Mouse (Mus musculus) MEL (cell line): Measurements from ENCODE around the gene Efna4. TPM values are rescaled to one million over a fixed set of nuclear protein-coding genes. Genes with fewer than 3 reads are reported as not detected.

Source experiments
- DNase-seq: peaks from one replicate; pipeline ENCODE4 v3.0.0; 2011; ENCODE audit warnings: low read depth, low spot score
- H3K27ac ChIP-seq: 2 replicates; pipeline ENCODE4 v1.5.1; 2012; ENCODE audit warnings: low read depth, mild to moderate bottlenecking, control low read depth, low read length, moderate library complexity; ENCODE audit not compliant: control insufficient read depth
- H3K27me3 ChIP-seq, 2 experiments: fragments of 150-350 bp in 1 of 2; sonication (generic) in 1 of 2; 2 replicates each; pipeline ENCODE4 v1.6.1; 2012; ENCODE audit warnings: low read length in 2 of 2, mild to moderate bottlenecking in 2 of 2, improper control_type of control experiment in 1 of 2, moderate library complexity in 1 of 2; ENCODE audit not compliant: insufficient read depth in 2 of 2, control insufficient read depth in 1 of 2
- H3K36me3 ChIP-seq, 2 experiments: 2 replicates each; pipeline ENCODE4 v1.6.1; 2012 to 2014; ENCODE audit warnings: low read length in 2 of 2, improper control_type of control experiment in 1 of 2, inconsistent platforms in 1 of 2, mild to moderate bottlenecking in 1 of 2; ENCODE audit not compliant: insufficient read depth in 2 of 2, control insufficient read depth in 1 of 2
- H3K4me1 ChIP-seq, 2 experiments: fragments of 150-350 bp in 1 of 2; sonication (generic) in 1 of 2; 2 replicates each; pipeline ENCODE4 v1.6.1; 2012; ENCODE audit warnings: low read length in 2 of 2, improper control_type of control experiment in 1 of 2, mild to moderate bottlenecking in 1 of 2; ENCODE audit not compliant: insufficient read depth in 2 of 2, control insufficient read depth in 1 of 2
- H3K4me3 ChIP-seq, 2 experiments: fragments of 150-350 bp in 1 of 2; sonication (generic) in 1 of 2; 2 replicates each; pipeline ENCODE4 v1.5.1; 2012; ENCODE audit warnings: low read depth in 2 of 2, low read length in 2 of 2, mild to moderate bottlenecking in 2 of 2, moderate library complexity in 2 of 2, control low read depth in 1 of 2, improper control_type of control experiment in 1 of 2; ENCODE audit not compliant: control insufficient read depth in 1 of 2, insufficient read depth in 1 of 2
- H3K79me2 ChIP-seq: 2 replicates; pipeline ENCODE4 v1.6.1; 2012; ENCODE audit warnings: mild to moderate bottlenecking, low read length, moderate library complexity; ENCODE audit not compliant: control insufficient read depth, poor library complexity, insufficient read depth
- H3K9ac ChIP-seq: 2 replicates; pipeline ENCODE4 v1.6.1; 2012; ENCODE audit warnings: low read depth, mild to moderate bottlenecking, control low read depth, low read length, moderate library complexity; ENCODE audit not compliant: control insufficient read depth, poor library complexity, severe bottlenecking
- H3K9me3 ChIP-seq: fragments of 150-350 bp; sonication (generic); replicated peaks from 2 replicates; pipeline ENCODE4 v1.6.1; 2012; ENCODE audit warnings: mild to moderate bottlenecking, low read length, improper control_type of control experiment, moderate library complexity; ENCODE audit not compliant: insufficient read depth
- BHLHE40 ChIP-seq: IDR thresholded peaks from 2 replicates; pipeline ENCODE4 v1.6.1; 2012; ENCODE audit warnings: low read depth, mild to moderate bottlenecking, inconsistent platforms, low read length, improper control_type of control experiment, borderline replicate concordance
- CTCF ChIP-seq, 3 experiments: IDR thresholded peaks in 2 of 3; conservative IDR thresholded peaks in 1 of 3; 2 replicates each; pipeline ENCODE4 v1.5.1; 2011 to 2012; ENCODE audit warnings: low read length in 3 of 3, low read depth in 2 of 3, mild to moderate bottlenecking in 2 of 3, improper control_type of control experiment in 1 of 3, inconsistent platforms in 1 of 3, mixed read lengths in 1 of 3, moderate library complexity in 1 of 3; ENCODE audit not compliant: control insufficient read depth in 1 of 3, insufficient read depth in 1 of 3, poor library complexity in 1 of 3, severe bottlenecking in 1 of 3
- ELF1 ChIP-seq: IDR thresholded peaks from 2 replicates; pipeline ENCODE4 v1.6.1; 2014; ENCODE audit warnings: low read depth, mild to moderate bottlenecking, inconsistent platforms, low read length, improper control_type of control experiment, moderate library complexity
- HCFC1 ChIP-seq: IDR thresholded peaks from 2 replicates; pipeline ENCODE4 v1.6.1; 2012; ENCODE audit warnings: low read depth, mild to moderate bottlenecking, inconsistent platforms, low read length, improper control_type of control experiment, moderate library complexity
- MAZ ChIP-seq: IDR thresholded peaks from 2 replicates; pipeline ENCODE4 v1.6.1; 2012; ENCODE audit warnings: low read depth, mild to moderate bottlenecking, inconsistent platforms, low read length, improper control_type of control experiment
- MXI1 ChIP-seq: IDR thresholded peaks from 2 replicates; pipeline ENCODE4 v1.6.1; 2011; ENCODE audit warnings: mild to moderate bottlenecking, low read depth, low read length, improper control_type of control experiment
- MYC ChIP-seq: IDR thresholded peaks from 2 replicates; pipeline ENCODE4 v1.6.1; 2011; ENCODE audit warnings: low read depth, mild to moderate bottlenecking, low read length, improper control_type of control experiment, moderate library complexity
- NRF1 ChIP-seq: IDR thresholded peaks from 2 replicates; pipeline ENCODE4 v1.6.1; 2014; ENCODE audit warnings: low read depth, mild to moderate bottlenecking, inconsistent platforms, low read length, improper control_type of control experiment, moderate library complexity; ENCODE audit not compliant: poor library complexity, insufficient read depth, severe bottlenecking
- POLR2A ChIP-seq, 2 experiments: IDR thresholded peaks; 2 replicates each; pipeline ENCODE4 v1.6.1; 2011 to 2012; ENCODE audit warnings: low read length in 2 of 2, mild to moderate bottlenecking in 2 of 2, control low read depth in 1 of 2, improper control_type of control experiment in 1 of 2, low read depth in 1 of 2, moderate library complexity in 1 of 2; ENCODE audit not compliant: control insufficient read depth in 1 of 2, insufficient read depth in 1 of 2, poor library complexity in 1 of 2
- POLR2AphosphoS5 ChIP-seq: IDR thresholded peaks from 2 replicates; pipeline ENCODE4 v1.6.1; 2012; ENCODE audit warnings: low read depth, borderline replicate concordance, mild to moderate bottlenecking, inconsistent platforms, low read length, moderate library complexity, mixed read lengths
- RAD21 ChIP-seq: IDR thresholded peaks from 2 replicates; pipeline ENCODE4 v1.6.1; 2011; ENCODE audit warnings: mild to moderate bottlenecking, low read depth, low read length, improper control_type of control experiment
- RCOR1 ChIP-seq: IDR thresholded peaks from 2 replicates; pipeline ENCODE4 v1.6.1; 2012; ENCODE audit warnings: low read depth, mild to moderate bottlenecking, inconsistent platforms, low read length, improper control_type of control experiment
- SMC3 ChIP-seq: IDR thresholded peaks from 2 replicates; pipeline ENCODE4 v1.6.1; 2011; ENCODE audit warnings: low read depth, low read length, improper control_type of control experiment
- ZC3H11A ChIP-seq: IDR thresholded peaks from 2 replicates; pipeline ENCODE4 v1.6.1; 2012; ENCODE audit warnings: low read depth, mild to moderate bottlenecking, inconsistent platforms, low read length, improper control_type of control experiment
- ZMIZ1 ChIP-seq: IDR thresholded peaks from 2 replicates; pipeline ENCODE4 v1.6.1; 2012; ENCODE audit warnings: low read depth, mild to moderate bottlenecking, inconsistent platforms, low read length, improper control_type of control experiment, moderate library complexity
- polyA plus RNA-seq, 2 experiments: library from polyadenylated mRNA; stranded (reverse) in 1 of 2; unstranded in 1 of 2; fragments of >175 nt in 1 of 2; fragments of >200 nt in 1 of 2; gene quantifications; 2 replicates each; pipeline versions ENCODE4 v1.2.1 to v1.2.4; 2012; ENCODE audit warnings: low replicate concordance in 2 of 2, low read depth in 1 of 2; ENCODE audit not compliant: insufficient read length in 2 of 2, insufficient read depth in 1 of 2, missing spikeins in 1 of 2
- total RNA-seq: library from RNA; depleted of rRNA; stranded (reverse); fragments of 300-350 nt; gene quantifications from 2 replicates; pipeline ENCODE4 v1.2.3, GENCODE M21; 2012

The Efna4 gene
- total and polyA plus RNA-seq, 3 experiments, result 1.9 to 4.5 TPM; not detected in 1

- no peak overlapping the region for H3K4me3 ChIP-seq
- DNase-seq, result peak; percentile 77
- no peaks in the 10 kb centered on the region; a peak in 1 of 4 replicates for H3K4me1 ChIP-seq
Measured at GRCm38 (mm10) chr3:89315195-89315929, 22.5 kb downstream of the Efna4 start.

GRCm38 (mm10) chr3:89314791-89315190 is 23.0 kb downstream of the Efna4 start:
- Histone ChIP-seq H3K27ac (no peak overlapping the region), H3K9ac (no peak overlapping the region), H3K9me3 (no peaks in the 10 kb centered on the region), H3K36me3 (no peaks in the 10 kb centered on the region), H3K79me2 (no peaks in the 10 kb centered on the region), H3K4me3 (no peak overlapping the region), H3K27me3 (peaks cover 12 to 39% of the 10 kb centered on the region in 2 experiments), H3K4me1 (no peaks in the 10 kb centered on the region; a peak in 1 of 4 replicates)
- TF ChIP-seq POLR2A (IDR thresholded peaks at IDR 0.05; ENCODE audit: control insufficient read depth in 1 of 2, insufficient read depth in 1 of 2, low read depth in 1 of 2, low read length in 2 of 2, poor library complexity in 1 of 2), result no peak
- no peak for TF ChIP-seq ZMIZ1
- TF ChIP-seq MXI1, result no peak
- TF ChIP-seq SMC3, result no peak
- no peak for TF ChIP-seq MYC
- TF ChIP-seq ELF1, result no peak
- no peak for DNase-seq

More at GRCm38 (mm10) chr3:89315195-89315929, 22.5 kb downstream of the Efna4 start:
- Histone ChIP-seq H3K27me3 (peaks cover 12 to 36% of the 10 kb centered on the region in 2 experiments), H3K9me3 (no peaks in the 10 kb centered on the region), H3K27ac (no peak overlapping the region), H3K79me2 (no peaks in the 10 kb centered on the region), H3K36me3 (no peaks in the 10 kb centered on the region), H3K9ac (no peak overlapping the region)
- TF ChIP-seq RAD21 (peak; percentile 29), MAZ (peak; percentile 65; the same call in 1 of the 2 replicates), HCFC1 (0 out of 2 replicates have a peak, but pooled peaks have one; percentile 26), ELF1 (no peak), SMC3 (peak; percentile 68), BHLHE40 (0 out of 2 replicates have a peak, but pooled peaks have one; percentile 23), NRF1 (0 out of 2 replicates have a peak, but pooled peaks have one; percentile 11), ZC3H11A (peak; percentile 36), CTCF (IDR thresholded peaks at IDR 0.05 in 2 of 3, conservative IDR thresholded peaks at IDR 0.05 in 1 of 3; ENCODE audit: control insufficient read depth in 1 of 3, insufficient read depth in 1 of 3, low read depth in 2 of 3, low read length in 3 of 3, poor library complexity in 1 of 3, severe bottlenecking in 1 of 3) (peak; percentile 82 to 100 (median 91)), RCOR1 (no peak), POLR2AphosphoS5 (no peak)
